Mouse (Mus musculus): Measurements from ENCODE around the gene Selenbp2. TPM values are rescaled to one million over a fixed set of nuclear protein-coding genes. Genes with fewer than 3 reads are reported as not detected.
"Not testable (repeated sequence)": the region's sequence is repeated elsewhere in the genome, so short reads cannot be mapped to it uniquely, and the experiment has no call there.

Selenbp2 gene
- polyA plus RNA-seq, 1 experiment from 2014 or later: 0.93 TPM

- not testable (repeated sequence) for H3K27ac ChIP-seq; H3K36me3 ChIP-seq (ENCODE audit: inconsistent target); H3K79me2 ChIP-seq (ENCODE audit: inconsistent target); H3K4me3 ChIP-seq (ENCODE audit: inconsistent target)
- no CpG with 5 or more reads among the region's 3 CpGs for WGBS (ENCODE audit: missing documents)
Measured at GRCm38 (mm10) chr3:94713424-94713823, 20.1 kb downstream of the Selenbp2 start.

GRCm38 (mm10) chr3:94718253-94718652 lies 24.9 kb downstream of the Selenbp2 start:
- no CpG with 5 or more reads among the region's 1 CpGs for WGBS (ENCODE audit: missing documents)
- not testable (repeated sequence) for H3K36me3 ChIP-seq (ENCODE audit: inconsistent target); H3K79me2 ChIP-seq (ENCODE audit: inconsistent target); H3K27ac ChIP-seq; H3K4me3 ChIP-seq (ENCODE audit: inconsistent target)

GRCm38 (mm10) chr3:94723637-94724036 lies 30.3 kb downstream of the Selenbp2 start:
- H3K36me3 ChIP-seq (ENCODE audit: inconsistent target); H3K4me3 ChIP-seq (ENCODE audit: inconsistent target); H3K27ac ChIP-seq; H3K79me2 ChIP-seq (ENCODE audit: inconsistent target): not testable (repeated sequence)
- 48% methylated on average over 2 of the region's 2 CpGs for WGBS (ENCODE audit: missing documents)

- no peaks in the 10 kb centered on the region for H3K79me2 ChIP-seq (ENCODE audit: inconsistent target)
- 97% methylated on average over 17 of the region's 17 CpGs for WGBS (ENCODE audit: missing documents)
- no peak overlapping the region for H3K4me3 ChIP-seq (ENCODE audit: inconsistent target)
- H3K36me3 ChIP-seq (ENCODE audit: inconsistent target): no peaks in the 10 kb centered on the region
- H3K27ac ChIP-seq: no peak overlapping the region
Measured at GRCm38 (mm10) chr3:94745691-94746090, 52.3 kb downstream of the Selenbp2 start.

Other genes with a start within 250 kb of the Selenbp2 start
- not detected in 3 replicates for gene Oaz3, start 249.6 kb upstream of the Selenbp2 start, polyA plus RNA-seq (2018)
- gene Celf3, start 215.3 kb upstream of the Selenbp2 start, polyA plus RNA-seq (2018): not detected in 3 replicates
- gene Riiad1, start 213.2 kb upstream of the Selenbp2 start, polyA plus RNA-seq (2018): 1.3 to 2.2 TPM in 2 of 3 replicates, not detected in the other
- gene Snx27, start 110.8 kb upstream of the Selenbp2 start, polyA plus RNA-seq (2018): 54.8 to 74.9 TPM (median 55.4 TPM) in 3 replicates
- not detected in 3 replicates for gene Gm10972, start 50.4 kb upstream of the Selenbp2 start, polyA plus RNA-seq (2018)
- gene Tuft1, start 34.7 kb upstream of the Selenbp2 start, polyA plus RNA-seq (2018): 5.4 to 10.7 TPM (median 9.0 TPM) in 3 replicates
- gene Cgn, start 92.9 kb downstream of the Selenbp2 start, polyA plus RNA-seq (2018): 0.03 to 0.19 TPM (median 0.04 TPM) in 3 replicates
- 7.9 to 13.2 TPM (median 9.2 TPM) in 3 replicates for gene Pogz, start 144.0 kb downstream of the Selenbp2 start, polyA plus RNA-seq (2018)
- gene Psmb4, start 193.4 kb downstream of the Selenbp2 start, polyA plus RNA-seq (2018): 61.3 to 218 TPM (median 156 TPM) in 3 replicates
- gene Selenbp1, start 239.5 kb downstream of the Selenbp2 start, polyA plus RNA-seq (2018): 12.8 to 25.0 TPM (median 14.3 TPM) in 3 replicates